Mouse (Mus musculus): ENCODE data around the gene Epb41l3. TPM values are rescaled to one million over a fixed set of nuclear protein-coding genes. Genes with fewer than 3 reads are reported as not detected.

Gene Epb41l3
- polyA plus RNA-seq, 1 experiment, result not detected

DNA sequence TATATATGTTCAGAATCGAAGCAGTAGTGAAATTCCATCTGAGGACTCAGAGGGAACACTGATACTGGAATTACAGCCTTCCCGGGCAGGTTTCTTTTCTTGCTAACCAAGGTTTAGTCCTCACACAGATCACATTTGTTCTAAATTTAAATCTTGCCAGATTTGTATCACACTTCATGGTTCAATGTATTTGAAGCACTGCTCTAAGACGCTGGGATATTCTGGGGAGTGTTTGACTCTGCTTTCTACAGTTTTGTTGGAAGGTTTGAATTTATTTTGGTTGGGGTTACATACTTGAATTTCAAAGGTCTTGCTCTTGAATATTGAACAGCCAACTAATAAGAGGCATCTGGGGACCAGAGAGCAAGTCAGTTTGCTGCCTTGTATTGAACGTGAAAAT is 234.4 kb downstream of the Epb41l3 start:
- no peak for TF ChIP-seq GATA1 (IDR thresholded peaks at IDR 0.05; ENCODE audit: low read length)

DNA sequence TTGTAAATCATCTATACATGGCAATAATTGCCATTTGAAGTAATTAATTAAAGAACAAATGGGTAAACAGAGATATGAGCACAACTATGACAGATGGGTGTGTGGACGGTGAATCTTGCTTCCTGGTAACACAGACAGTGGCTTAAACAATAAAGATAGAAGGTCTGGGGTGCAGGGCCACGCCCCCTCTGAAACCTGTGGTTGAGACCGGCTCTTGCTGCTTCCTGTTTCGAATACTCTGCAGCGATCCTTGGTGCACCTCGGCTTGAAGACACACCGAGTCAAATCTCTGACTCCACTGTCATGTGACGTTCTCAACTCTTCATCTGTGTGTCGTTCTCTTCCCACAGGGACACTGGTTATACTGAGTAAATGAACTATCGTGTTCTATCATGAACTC is 245.0 kb downstream of the Epb41l3 start:
- no peak for TF ChIP-seq GATA1 (IDR thresholded peaks at IDR 0.05; ENCODE audit: low read length)

DNA sequence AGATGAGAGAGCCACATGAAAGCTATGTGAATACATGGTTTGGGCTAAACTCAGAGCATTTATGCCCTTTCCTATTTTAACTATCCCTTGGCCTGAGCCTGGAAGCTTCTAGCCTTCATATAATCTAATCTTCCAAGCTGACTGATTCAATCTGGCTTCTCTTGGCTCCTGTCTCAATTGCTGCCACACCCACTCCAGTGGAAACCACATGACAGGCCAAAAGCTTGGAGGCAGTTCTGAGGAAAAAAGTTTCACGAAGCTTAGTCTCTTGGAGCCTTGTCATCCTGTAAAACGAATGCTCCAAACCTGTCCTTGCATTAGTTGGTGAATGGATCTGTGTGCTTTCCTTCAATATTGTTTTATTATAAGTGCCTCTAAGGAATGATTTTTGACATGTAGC is 247.2 kb downstream of the Epb41l3 start:
- TF ChIP-seq GATA1 (IDR thresholded peaks at IDR 0.05; ENCODE audit: low read length), result no peak

Other genes with a start within 250 kb of the Epb41l3 start
- not detected in 2 replicates for gene Tmem200c, start 249.1 kb upstream of the Epb41l3 start, polyA plus RNA-seq (2012)

All from G1E-ER4 (cell line).